8 mouse cellular contexts compared by ENCODE assay signal in genomic region chr9:115309977-115310345, GRCm38 (mm10). TPM values are rescaled to one million over a fixed set of nuclear protein-coding genes. Genes with fewer than 3 reads are reported as not detected.
A peak's percentile ranks its signal among the peaks of the same experiment; 100 is the strongest.
DNase-seq lines count a peak whose midpoint lies in the region; ATAC-seq and TF ChIP-seq lines count a peak whose summit lies in the region.

No protein-coding gene starts in this region.

- peak overlapping the region; percentile 82 for H3K4me2 ChIP-seq in liver, embryonic 13.5 days
- peak overlapping the region; percentile 60 for H3K4me2 ChIP-seq in neural tube, embryonic 15.5 days

- peak; percentile 61; the same call in 1 of the 2 replicates for TF ChIP-seq POLR2A in lung, adult 2 months (IDR thresholded peaks at IDR 0.05; ENCODE audit: borderline replicate concordance, extremely low read depth, low read depth, low read length)

- WGBS in lung, adult 2 months = 0% methylated on average over 42 of the region's 42 CpGs
- WGBS in liver, embryonic 13.5 days (ENCODE audit: insufficient replicate concordance) = under 1% methylated on average over 29 of the region's 42 CpGs
- under 1% methylated on average over 37 of the region's 42 CpGs for WGBS in neural tube, embryonic 15.5 days

- ATAC-seq in hematopoietic stem cell, adult 5-6 weeks (replicated peaks in 1 of 2; ENCODE audit: insufficient read depth in 1 of 2, low FRiP score in 2 of 2, low TSS enrichment in 1 of 2, low read depth in 1 of 2, poor library complexity in 2 of 2, severe bottlenecking in 2 of 2) = peak; percentile 60 to 66
- peak; percentile 85 for ATAC-seq in liver, embryonic 13.5 days (ENCODE audit: low read depth)
- peak; percentile 83 for ATAC-seq in neural tube, embryonic 15.5 days (ENCODE audit: low FRiP score)
- ATAC-seq in cerebellum, adult (ENCODE audit: insufficient number of reproducible peaks, low FRiP score, low TSS enrichment) = no peak; the same call in 1 of the 2 replicates

- H3K27ac ChIP-seq in liver, embryonic 13.5 days = peak overlapping the region; percentile 94
- peak overlapping the region; percentile 100 for H3K27ac ChIP-seq in neural tube, embryonic 15.5 days (replicated peaks)

- H3K9ac ChIP-seq in liver, embryonic 13.5 days = peak overlapping the region; percentile 99
- peak overlapping the region; percentile 88 for H3K9ac ChIP-seq in neural tube, embryonic 15.5 days (replicated peaks)

- H3K4me1 ChIP-seq in lung, adult 2 months (ENCODE audit: control insufficient read depth, insufficient read depth, low read length) = peaks cover 7% of the 10 kb centered on the region
- peaks cover 65% of the 10 kb centered on the region for H3K4me1 ChIP-seq in liver, embryonic 13.5 days (replicated peaks)
- H3K4me1 ChIP-seq in neural tube, embryonic 15.5 days = peaks cover 31% of the 10 kb centered on the region

- TF ChIP-seq CTCF in lung, adult 2 months (IDR thresholded peaks at IDR 0.05; ENCODE audit: insufficient read depth, low read length) = no peak

- no peaks in the 10 kb centered on the region for H3K36me3 ChIP-seq in liver, embryonic 13.5 days
- no peaks in the 10 kb centered on the region for H3K36me3 ChIP-seq in neural tube, embryonic 15.5 days

- no peak for DNase-seq in lung, adult 2 months
- DNase-seq in lung, postnatal 4 days = no peak
- DNase-seq in c-Kit-positive CD71-positive TER-119-negative erythroid progenitor cells, embryonic 14.5 days (ENCODE audit: low read depth) = peak; percentile 59
- DNase-seq in liver, embryonic 13.5 days = peak; percentile 81
- no peak for DNase-seq in spleen, adult 18-20 months

- H3K4me3 ChIP-seq in lung, adult 2 months (replicated peaks; ENCODE audit: extremely low read depth, low read depth, low read length) = peak overlapping the region; percentile 87
- peak overlapping the region; percentile 95 for H3K4me3 ChIP-seq in liver, embryonic 13.5 days (replicated peaks)
- peak overlapping the region; percentile 99 for H3K4me3 ChIP-seq in neural tube, embryonic 15.5 days (replicated peaks)

- H3K27me3 ChIP-seq in liver, embryonic 13.5 days = no peaks in the 10 kb centered on the region
- no peaks in the 10 kb centered on the region for H3K27me3 ChIP-seq in neural tube, embryonic 15.5 days (replicated peaks)

- H3K9me3 ChIP-seq in liver, embryonic 13.5 days (replicated peaks) = no peaks in the 10 kb centered on the region
- no peaks in the 10 kb centered on the region for H3K9me3 ChIP-seq in neural tube, embryonic 15.5 days (replicated peaks)

RNA-seq across cellular contexts. Expression of gene Stt3b, which starts 0.3 kb away (rescaled TPM):
- 50.4 and 61.7 TPM in 2 replicates for polyA plus RNA-seq in lung, adult 2 months (2012; rRNA removed)
- total RNA-seq in hematopoietic stem cell, adult 5-6 weeks (2017) = 58.8 and 60.6 TPM in 2 replicates
- 62.4 and 72.7 TPM in 2 replicates for polyA plus RNA-seq in liver, embryonic 13.5 days (2015; fragmentation: Nextera tagmentation; extraction: Ambion mirVana)
- polyA plus RNA-seq in neural tube, embryonic 15.5 days (2015; fragmentation: Nextera tagmentation; extraction: Ambion mirVana) = 93.5 and 96.3 TPM in 2 replicates

Comparison
In these comparisons a context has a peak if more than half of its experiments do, and no peak if none do; other contexts are left out.
1. DNase-seq: peak in c-Kit-positive CD71-positive TER-119-negative erythroid progenitor cells, embryonic 14.5 days (single experiment) and liver, embryonic 13.5 days (single experiment); none in lung, adult 2 months (single experiment), lung, postnatal 4 days (0 of 2) and spleen, adult 18-20 months (0 of 2).
2. Peak in every context shown above with its lines, with median percentiles within 50 percentile points of each other: H3K4me3 ChIP-seq.